Mouse (Mus musculus) frontal cortex, adult 2 months (tissue): ENCODE measurements around the gene Brsk1. TPM values are rescaled to one million over a fixed set of nuclear protein-coding genes. Genes with fewer than 3 reads are reported as not detected.

Source experiments
- DNase-seq, 2 experiments: peaks; one replicate each; pipeline ENCODE4 v3.0.0; 2022; ENCODE audit warnings: low spot score in 1 of 2; ENCODE audit errors: extremely low spot score in 1 of 2
- polyA plus RNA-seq: library from polyadenylated mRNA; depleted of rRNA; stranded (reverse); fragments of >200 nt; gene quantifications from 2 replicates; pipeline ENCODE4 v1.2.3, GENCODE M21; 2012

Brsk1 gene
- polyA plus RNA-seq, 1 experiment = 251 TPM

- DNase-seq = no peak
These were observed 40.7 kb downstream of the Brsk1 start for GRCm38 (mm10) chr7:4731090-4731489.

GRCm38 (mm10) chr7:4732968-4733392 is 42.6 kb downstream of the Brsk1 start:
- DNase-seq = no peak

GRCm38 (mm10) chr7:4739041-4739543 is 48.7 kb downstream of the Brsk1 start:
- no peak for DNase-seq

- peak; percentile 100 for DNase-seq
These were observed 49.3 kb downstream of the Brsk1 start, which contains the start of gene Kmt5c for GRCm38 (mm10) chr7:4739544-4740275. Gene Kmt5c (plus strand): TSS chr7:4740115.

GRCm38 (mm10) chr7:4740309-4740727 is 49.9 kb downstream of the Brsk1 start:
- DNase-seq = peak in 1 of 2 experiments; percentile 26

- DNase-seq = no peak
These were observed 50.7 kb downstream of the Brsk1 start for GRCm38 (mm10) chr7:4741151-4741550.

- no peak for DNase-seq
These were observed 51.5 kb downstream of the Brsk1 start for GRCm38 (mm10) chr7:4741672-4742481.

GRCm38 (mm10) chr7:4742482-4742819 is 52.0 kb downstream of the Brsk1 start:
- no peak for DNase-seq

- no peak for DNase-seq
These were observed 53.0 kb downstream of the Brsk1 start for GRCm38 (mm10) chr7:4743354-4743753.

- DNase-seq = no peak
These were observed 54.5 kb downstream of the Brsk1 start for GRCm38 (mm10) chr7:4744886-4745285.

GRCm38 (mm10) chr7:4746326-4746980 is 56.0 kb downstream of the Brsk1 start:
- DNase-seq = no peak

GRCm38 (mm10) chr7:4747156-4747899 is 56.9 kb downstream of the Brsk1 start:
- no peak for DNase-seq

GRCm38 (mm10) chr7:4748321-4748720 is 57.9 kb downstream of the Brsk1 start:
- no peak for DNase-seq

GRCm38 (mm10) chr7:4749169-4749568 is 58.8 kb downstream of the Brsk1 start:
- DNase-seq = no peak

GRCm38 (mm10) chr7:4751971-4752820 is 61.8 kb downstream of the Brsk1 start:
- DNase-seq = no peak

GRCm38 (mm10) chr7:4752821-4753570 is 62.6 kb downstream of the Brsk1 start, which contains the start of gene Cox6b2:
Gene Cox6b2 (minus strand): TSS chr7:4753094.
- peak in 1 of 2 experiments; percentile 61 for DNase-seq

GRCm38 (mm10) chr7:4759670-4760069 is 69.3 kb downstream of the Brsk1 start:
- DNase-seq = no peak

GRCm38 (mm10) chr7:4764946-4765710 is 74.7 kb downstream of the Brsk1 start:
- DNase-seq = no peak
